ENCODE assay signal across 8 mouse cellular contexts in genomic region chr3:137867133-137867436, GRCm38 (mm10). TPM values are rescaled to one million over a fixed set of nuclear protein-coding genes. Genes with fewer than 3 reads are reported as not detected.
A peak's percentile ranks its signal among the peaks of the same experiment; 100 is the strongest.
DNase-seq lines count a peak whose midpoint lies in the region; ATAC-seq and TF ChIP-seq lines count a peak whose summit lies in the region.

No protein-coding gene starts in this region.

- DNase-seq in lung, postnatal 0 days (ENCODE audit: low spot score): no peak
- DNase-seq in lung, postnatal 14 days: no peak
- no peak for DNase-seq in layer of hippocampus, adult 11-12 months (ENCODE audit: low spot score)
- no peak for DNase-seq in T-cell, adult 2 months (ENCODE audit: low spot score)
- no peak for DNase-seq in right cerebral cortex, postnatal 36 days (ENCODE audit: low spot score in 2 of 2)

- ATAC-seq in lung, postnatal 0 days: no peak
- no peak for ATAC-seq in embryonic facial prominence, embryonic 12.5 days (ENCODE audit: insufficient number of reproducible peaks, insufficient read depth, low FRiP score, low TSS enrichment)
- ATAC-seq in intestine, embryonic 16.5 days: no peak
- ATAC-seq in neural tube, embryonic 15.5 days (ENCODE audit: low FRiP score): no peak

- no peak for TF ChIP-seq EP300 in lung, postnatal 0 days (IDR thresholded peaks at IDR 0.05)

- H3K36me3 ChIP-seq in lung, postnatal 0 days (ENCODE audit: insufficient read depth, low read length): no peaks in the 10 kb centered on the region
- H3K36me3 ChIP-seq in embryonic facial prominence, embryonic 12.5 days: no peaks in the 10 kb centered on the region
- no peaks in the 10 kb centered on the region for H3K36me3 ChIP-seq in intestine, embryonic 16.5 days (ENCODE audit: control insufficient read depth, insufficient read depth, low read length)
- H3K36me3 ChIP-seq in neural tube, embryonic 15.5 days: no peaks in the 10 kb centered on the region

- no peaks in the 10 kb centered on the region for H3K9me3 ChIP-seq in lung, postnatal 0 days (ENCODE audit: low read length)
- H3K9me3 ChIP-seq in embryonic facial prominence, embryonic 12.5 days: no peaks in the 10 kb centered on the region
- H3K9me3 ChIP-seq in intestine, embryonic 16.5 days (ENCODE audit: control insufficient read depth, low read length): no peaks in the 10 kb centered on the region
- no peaks in the 10 kb centered on the region for H3K9me3 ChIP-seq in neural tube, embryonic 15.5 days (replicated peaks)

- 5% methylated on average over 2 of the region's 2 CpGs for WGBS in lung, postnatal 0 days
- 5% methylated on average over 2 of the region's 2 CpGs for WGBS in embryonic facial prominence, embryonic 12.5 days
- WGBS in intestine, embryonic 16.5 days: 7% methylated on average over 2 of the region's 2 CpGs
- WGBS in neural tube, embryonic 15.5 days: 0% methylated on average over 2 of the region's 2 CpGs

- H3K27ac ChIP-seq in lung, postnatal 0 days (ENCODE audit: low read length): peak overlapping the region; percentile 98
- H3K27ac ChIP-seq in embryonic facial prominence, embryonic 12.5 days: peak overlapping the region; percentile 99
- H3K27ac ChIP-seq in intestine, embryonic 16.5 days (ENCODE audit: low read length): peak overlapping the region; percentile 99
- H3K27ac ChIP-seq in neural tube, embryonic 15.5 days (replicated peaks): peak overlapping the region; percentile 97

- H3K4me3 ChIP-seq in lung, postnatal 0 days (ENCODE audit: low read depth, low read length): peak overlapping the region; percentile 90
- peak overlapping the region; percentile 65 for H3K4me3 ChIP-seq in embryonic facial prominence, embryonic 12.5 days
- peak overlapping the region; percentile 91 for H3K4me3 ChIP-seq in intestine, embryonic 16.5 days (ENCODE audit: low read length)
- peak overlapping the region; percentile 92 for H3K4me3 ChIP-seq in neural tube, embryonic 15.5 days (replicated peaks)

- H3K4me1 ChIP-seq in lung, postnatal 0 days (ENCODE audit: insufficient read depth, low read depth, low read length): peaks cover 4% of the 10 kb centered on the region; the same call in 1 of the 2 replicates
- H3K4me1 ChIP-seq in embryonic facial prominence, embryonic 12.5 days: peaks cover 12% of the 10 kb centered on the region; the same call in 1 of the 2 replicates
- H3K4me1 ChIP-seq in intestine, embryonic 16.5 days (ENCODE audit: control insufficient read depth, insufficient read depth, low read length): peaks cover 7% of the 10 kb centered on the region
- H3K4me1 ChIP-seq in neural tube, embryonic 15.5 days: peaks cover 29% of the 10 kb centered on the region

- TF ChIP-seq CTCF in lung, postnatal 0 days (IDR thresholded peaks at IDR 0.05): no peak

- H3K9ac ChIP-seq in lung, postnatal 0 days (replicated peaks; ENCODE audit: low read depth): peak overlapping the region; percentile 95
- peak overlapping the region; percentile 95 for H3K9ac ChIP-seq in embryonic facial prominence, embryonic 12.5 days
- peak overlapping the region; percentile 98 for H3K9ac ChIP-seq in intestine, embryonic 16.5 days (ENCODE audit: low read depth, low read length)
- peak overlapping the region; percentile 99 for H3K9ac ChIP-seq in neural tube, embryonic 15.5 days (replicated peaks)

- peak overlapping the region; percentile 93 for H3K4me2 ChIP-seq in lung, postnatal 0 days (replicated peaks; ENCODE audit: low read depth, low read length)
- H3K4me2 ChIP-seq in embryonic facial prominence, embryonic 12.5 days (replicated peaks): peak overlapping the region; percentile 83
- H3K4me2 ChIP-seq in intestine, embryonic 16.5 days (ENCODE audit: low read depth, low read length): peak overlapping the region; percentile 91
- H3K4me2 ChIP-seq in neural tube, embryonic 15.5 days: peak overlapping the region; percentile 80

- H3K27me3 ChIP-seq in lung, postnatal 0 days (replicated peaks; ENCODE audit: insufficient read depth, low read length): no peaks in the 10 kb centered on the region
- H3K27me3 ChIP-seq in embryonic facial prominence, embryonic 12.5 days: no peaks in the 10 kb centered on the region
- H3K27me3 ChIP-seq in intestine, embryonic 16.5 days (replicated peaks; ENCODE audit: control insufficient read depth, insufficient read depth, low read length): no peaks in the 10 kb centered on the region
- H3K27me3 ChIP-seq in neural tube, embryonic 15.5 days (replicated peaks): no peaks in the 10 kb centered on the region

RNA-seq across cellular contexts. Expression of gene Dnajb14, which starts 0.4 kb away (rescaled TPM):
- polyA plus RNA-seq in lung, postnatal 0 days (2015; fragmentation: Nextera tagmentation; extraction: Ambion mirVana): 10.0 and 12.4 TPM in 2 replicates
- 12.0 and 12.3 TPM in 2 replicates for polyA plus RNA-seq in embryonic facial prominence, embryonic 12.5 days (2016; fragmentation: Nextera tagmentation; extraction: Ambion mirVana)
- polyA plus RNA-seq in intestine, embryonic 16.5 days (2015; fragmentation: Nextera tagmentation; extraction: Ambion mirVana): 8.6 and 9.6 TPM in 2 replicates
- 15.1 and 17.8 TPM in 2 replicates for polyA plus RNA-seq in neural tube, embryonic 15.5 days (2015; fragmentation: Nextera tagmentation; extraction: Ambion mirVana)

RNA-seq across cellular contexts. Expression of gene H2afz, which starts 2.8 kb away (rescaled TPM):
- polyA plus RNA-seq in lung, postnatal 0 days (2015; fragmentation: Nextera tagmentation; extraction: Ambion mirVana): 577 and 614 TPM in 2 replicates
- polyA plus RNA-seq in embryonic facial prominence, embryonic 12.5 days (2016; fragmentation: Nextera tagmentation; extraction: Ambion mirVana): 2,399 and 2,450 TPM in 2 replicates
- polyA plus RNA-seq in intestine, embryonic 16.5 days (2015; fragmentation: Nextera tagmentation; extraction: Ambion mirVana): 1,225 and 1,412 TPM in 2 replicates
- polyA plus RNA-seq in neural tube, embryonic 15.5 days (2015; fragmentation: Nextera tagmentation; extraction: Ambion mirVana): 714 and 880 TPM in 2 replicates

RNA-seq across cellular contexts. Expression of gene Lamtor3, which starts 51.2 kb away (rescaled TPM):
- polyA plus RNA-seq in lung, postnatal 0 days (2015; fragmentation: Nextera tagmentation; extraction: Ambion mirVana): 114 and 122 TPM in 2 replicates
- polyA plus RNA-seq in embryonic facial prominence, embryonic 12.5 days (2016; fragmentation: Nextera tagmentation; extraction: Ambion mirVana): 96.8 and 102 TPM in 2 replicates
- polyA plus RNA-seq in intestine, embryonic 16.5 days (2015; fragmentation: Nextera tagmentation; extraction: Ambion mirVana): 160 and 162 TPM in 2 replicates
- polyA plus RNA-seq in neural tube, embryonic 15.5 days (2015; fragmentation: Nextera tagmentation; extraction: Ambion mirVana): 128 and 132 TPM in 2 replicates
